Mouse (Mus musculus) forebrain, embryonic 10.5 days (tissue): Measurements from ENCODE around the gene Ptpn13. TPM values are rescaled to one million over a fixed set of nuclear protein-coding genes. Genes with fewer than 3 reads are reported as not detected.

Experiments
- DNase-seq: peaks from one replicate; pipeline ENCODE4 v3.0.0-alpha.2; 2017; ENCODE audit warnings: low spot score; ENCODE audit errors: extremely low spot score
- H3K27ac ChIP-seq: fragments of 300-500 bp; sonication (generic); 2 replicates; pipeline ENCODE4 v1.5.1; 2016; ENCODE audit warnings: mild to moderate bottlenecking
- H3K27me3 ChIP-seq: fragments of 300-500 bp; sonication (generic); 2 replicates; pipeline ENCODE4 v1.6.1; 2016; ENCODE audit warnings: mild to moderate bottlenecking; ENCODE audit not compliant: poor library complexity, severe bottlenecking
- H3K36me3 ChIP-seq: fragments of 300-500 bp; sonication (generic); replicated peaks from 2 replicates; pipeline ENCODE4 v1.6.1; 2016; ENCODE audit warnings: mild to moderate bottlenecking, moderate library complexity
- H3K4me1 ChIP-seq: fragments of 300-500 bp; sonication (generic); 2 replicates; pipeline ENCODE4 v1.6.1; 2016
- H3K4me3 ChIP-seq: fragments of 300-500 bp; sonication (generic); 2 replicates; pipeline ENCODE4 v1.5.1; 2016; ENCODE audit warnings: mild to moderate bottlenecking, moderate library complexity
- H3K9me3 ChIP-seq: fragments of 300-500 bp; sonication (generic); 2 replicates; pipeline ENCODE4 v1.6.1; 2016; ENCODE audit warnings: mild to moderate bottlenecking, moderate library complexity
- WGBS: fragments of 180-500 bp; shearing (Covaris S2); methylation state at CpG from one replicate; pipeline ENCODE4 v1.1.7; 2016; 5-methylcytosine and 5-hydroxymethylcytosine counted together
- polyA plus RNA-seq: library from polyadenylated mRNA; unstranded; fragments of >200 nt; fragmentation: Nextera tagmentation; extraction: Ambion mirVana; gene quantifications from 2 replicates; pipeline ENCODE4 v1.2.1, GENCODE M21; 2016

The Ptpn13 gene
- polyA plus RNA-seq, 1 experiment from 2014 or later = 19.7 TPM

GRCm38 (mm10) chr5:103596467-103597146 lies 171.6 kb downstream of the Ptpn13 start:
- 84% methylated on average over 14 of the region's 14 CpGs for WGBS
- H3K9me3 ChIP-seq = no peaks in the 10 kb centered on the region
- H3K27ac ChIP-seq = no peak overlapping the region
- H3K36me3 ChIP-seq = peaks cover 67% of the 10 kb centered on the region
- no peaks in the 10 kb centered on the region for H3K4me1 ChIP-seq
- H3K4me3 ChIP-seq = no peak overlapping the region
- no peak for DNase-seq
- no peaks in the 10 kb centered on the region for H3K27me3 ChIP-seq

- no peak for DNase-seq
- 77% methylated on average over 6 of the region's 6 CpGs for WGBS
- no peak overlapping the region for H3K4me3 ChIP-seq
These were observed 172.6 kb downstream of the Ptpn13 start for GRCm38 (mm10) chr5:103597604-103598003.

GRCm38 (mm10) chr5:103598264-103598663 lies 173.3 kb downstream of the Ptpn13 start:
- WGBS = 92% methylated on average over 9 of the region's 9 CpGs
- H3K36me3 ChIP-seq = peaks cover 52% of the 10 kb centered on the region

More at GRCm38 (mm10) chr5:103597604-103598003, 172.6 kb downstream of the Ptpn13 start:
- peaks cover 58% of the 10 kb centered on the region for H3K36me3 ChIP-seq
- H3K27me3 ChIP-seq = no peaks in the 10 kb centered on the region
- H3K27ac ChIP-seq = no peak overlapping the region
- H3K4me1 ChIP-seq = no peaks in the 10 kb centered on the region
- no peaks in the 10 kb centered on the region for H3K9me3 ChIP-seq

GRCm38 (mm10) chr5:103598881-103599280 lies 173.9 kb downstream of the Ptpn13 start:
- H3K36me3 ChIP-seq = peaks cover 48% of the 10 kb centered on the region
- no peak overlapping the region for H3K4me3 ChIP-seq
- H3K4me1 ChIP-seq = peaks cover 11% of the 10 kb centered on the region
- H3K27me3 ChIP-seq = no peaks in the 10 kb centered on the region
- WGBS = 92% methylated on average over 5 of the region's 5 CpGs
- H3K27ac ChIP-seq = no peak overlapping the region
- no peak for DNase-seq
- no peaks in the 10 kb centered on the region for H3K9me3 ChIP-seq

More at GRCm38 (mm10) chr5:103598264-103598663, 173.3 kb downstream of the Ptpn13 start:
- H3K27me3 ChIP-seq = no peaks in the 10 kb centered on the region
- no peak overlapping the region for H3K27ac ChIP-seq
- no peaks in the 10 kb centered on the region for H3K9me3 ChIP-seq
- H3K4me1 ChIP-seq = peaks cover 6% of the 10 kb centered on the region
- DNase-seq = no peak
- no peak overlapping the region for H3K4me3 ChIP-seq

GRCm38 (mm10) chr5:103603115-103603893 lies 178.3 kb downstream of the Ptpn13 start:
- Histone ChIP-seq H3K4me3 (no peak overlapping the region), H3K9me3 (no peaks in the 10 kb centered on the region), H3K27ac (peak overlapping the region; percentile 16; the same call in 1 of the 2 replicates), H3K4me1 (peaks cover 11% of the 10 kb centered on the region), H3K36me3 (peaks cover 15% of the 10 kb centered on the region), H3K27me3 (no peaks in the 10 kb centered on the region)
- DNase-seq = no peak
- WGBS = 46% methylated on average over 11 of the region's 11 CpGs

- 88% methylated on average over 7 of the region's 7 CpGs for WGBS
- DNase-seq = no peak
These were observed 180.7 kb downstream of the Ptpn13 start for GRCm38 (mm10) chr5:103605707-103606106.

GRCm38 (mm10) chr5:103610148-103610547 lies 185.2 kb downstream of the Ptpn13 start:
- no peak overlapping the region for H3K27ac ChIP-seq
- WGBS = 75% methylated on average over 5 of the region's 5 CpGs
- no peaks in the 10 kb centered on the region for H3K9me3 ChIP-seq
- no peak for DNase-seq
- H3K4me3 ChIP-seq = no peak overlapping the region
- no peaks in the 10 kb centered on the region for H3K36me3 ChIP-seq
- no peaks in the 10 kb centered on the region for H3K27me3 ChIP-seq
- no peaks in the 10 kb centered on the region for H3K4me1 ChIP-seq

More at GRCm38 (mm10) chr5:103605707-103606106, 180.7 kb downstream of the Ptpn13 start:
- Histone ChIP-seq H3K4me1 (peaks cover 11% of the 10 kb centered on the region), H3K4me3 (no peak overlapping the region), H3K36me3 (no peaks in the 10 kb centered on the region), H3K27ac (no peak overlapping the region), H3K27me3 (no peaks in the 10 kb centered on the region), H3K9me3 (no peaks in the 10 kb centered on the region)

GRCm38 (mm10) chr5:103610856-103611472 lies 186.0 kb downstream of the Ptpn13 start:
- Histone ChIP-seq H3K36me3 (no peaks in the 10 kb centered on the region), H3K9me3 (no peaks in the 10 kb centered on the region), H3K4me3 (no peak overlapping the region), H3K27me3 (no peaks in the 10 kb centered on the region), H3K27ac (no peak overlapping the region), H3K4me1 (no peaks in the 10 kb centered on the region)
- no peak for DNase-seq
- WGBS = 94% methylated on average over 10 of the region's 10 CpGs

- Histone ChIP-seq H3K4me3 (no peak overlapping the region), H3K4me1 (peaks cover 5% of the 10 kb centered on the region), H3K27me3 (no peaks in the 10 kb centered on the region), H3K9me3 (no peaks in the 10 kb centered on the region), H3K36me3 (no peaks in the 10 kb centered on the region), H3K27ac (no peak overlapping the region)
- DNase-seq = no peak
- 92% methylated on average over 7 of the region's 7 CpGs for WGBS
These were observed 187.3 kb downstream of the Ptpn13 start for GRCm38 (mm10) chr5:103612316-103612715.

- Histone ChIP-seq H3K4me1 (peaks cover 6% of the 10 kb centered on the region), H3K9me3 (no peaks in the 10 kb centered on the region), H3K36me3 (no peaks in the 10 kb centered on the region), H3K27ac (no peak overlapping the region), H3K27me3 (no peaks in the 10 kb centered on the region), H3K4me3 (no peak overlapping the region)
- no peak for DNase-seq
- 94% methylated on average over 7 of the region's 7 CpGs for WGBS
These were observed 189.4 kb downstream of the Ptpn13 start for GRCm38 (mm10) chr5:103614356-103614755.

GRCm38 (mm10) chr5:103617191-103617590 lies 192.2 kb downstream of the Ptpn13 start:
- Histone ChIP-seq H3K27ac (no peak overlapping the region), H3K4me1 (peaks cover 6% of the 10 kb centered on the region), H3K36me3 (no peaks in the 10 kb centered on the region), H3K9me3 (no peaks in the 10 kb centered on the region), H3K27me3 (no peaks in the 10 kb centered on the region), H3K4me3 (no peak overlapping the region)
- no peak for DNase-seq
- 66% methylated on average over 9 of the region's 9 CpGs for WGBS

GRCm38 (mm10) chr5:103620301-103620973 lies 195.4 kb downstream of the Ptpn13 start:
- Histone ChIP-seq H3K9me3 (no peaks in the 10 kb centered on the region), H3K4me3 (no peak overlapping the region), H3K27me3 (no peaks in the 10 kb centered on the region), H3K27ac (no peak overlapping the region), H3K36me3 (no peaks in the 10 kb centered on the region), H3K4me1 (peaks cover 12% of the 10 kb centered on the region)
- no peak for DNase-seq
- WGBS = 88% methylated on average over 12 of the region's 12 CpGs
